Mouse (Mus musculus) embryonic facial prominence, embryonic 15.5 days (tissue): Measurements from ENCODE around the gene Fignl1. TPM values are rescaled to one million over a fixed set of nuclear protein-coding genes. Genes with fewer than 3 reads are reported as not detected.

Experiments
- ATAC-seq: fragments of 200-750 bp; cut with Nextera tagmentation; 2 replicates; pipeline ENCODE4 v1.8.0; 2017; ENCODE audit warnings: low read depth, moderate TSS enrichment; ENCODE audit not compliant: insufficient number of reproducible peaks, low FRiP score, low TSS enrichment
- H3K27ac ChIP-seq: fragments of 300-500 bp; sonication (generic); replicated peaks from 2 replicates; pipeline ENCODE4 v1.5.1; 2015; ENCODE audit warnings: mild to moderate bottlenecking, inconsistent platforms
- H3K27me3 ChIP-seq: fragments of 300-500 bp; sonication (generic); 2 replicates; pipeline ENCODE4 v1.6.1; 2015; ENCODE audit warnings: inconsistent platforms
- H3K36me3 ChIP-seq: fragments of 300-500 bp; sonication (generic); 2 replicates; pipeline ENCODE4 v1.6.1; 2015; ENCODE audit warnings: mild to moderate bottlenecking, inconsistent platforms
- H3K4me1 ChIP-seq: fragments of 300-500 bp; sonication (generic); 2 replicates; pipeline ENCODE4 v1.6.1; 2015; ENCODE audit warnings: inconsistent platforms
- H3K4me2 ChIP-seq: fragments of 300-500 bp; sonication (generic); replicated peaks from 2 replicates; pipeline ENCODE4 v1.6.1; 2015; ENCODE audit warnings: mild to moderate bottlenecking, inconsistent platforms
- H3K4me3 ChIP-seq: fragments of 300-500 bp; sonication (generic); replicated peaks from 2 replicates; pipeline ENCODE4 v1.5.1; 2015; ENCODE audit warnings: mild to moderate bottlenecking, inconsistent platforms
- H3K9ac ChIP-seq: fragments of 300-500 bp; sonication (generic); 2 replicates; pipeline ENCODE4 v1.6.1; 2015; ENCODE audit warnings: inconsistent platforms
- H3K9me3 ChIP-seq: fragments of 300-500 bp; sonication (generic); replicated peaks from 2 replicates; pipeline ENCODE4 v1.6.1; 2016; ENCODE audit warnings: inconsistent platforms
- WGBS: fragments of 180-500 bp; shearing (Covaris S2); methylation state at CpG from one replicate; pipeline ENCODE4 v1.1.7; 2015; 5-methylcytosine and 5-hydroxymethylcytosine counted together
- polyA plus RNA-seq: library from polyadenylated mRNA; unstranded; fragments of >200 nt; fragmentation: Nextera tagmentation; extraction: Ambion mirVana; gene quantifications from 2 replicates; pipeline ENCODE4 v1.2.1, GENCODE M21; 2015

Gene Fignl1
- polyA plus RNA-seq, 1 experiment from 2014 or later = 43.1 TPM

GRCm38 (mm10) chr11:11758883-11759282 is 49.9 kb downstream of the Fignl1 start:
- WGBS = 84% methylated on average over 1 of the region's 1 CpGs
- Histone ChIP-seq H3K4me3 (no peak overlapping the region), H3K4me1 (no peaks in the 10 kb centered on the region), H3K9ac (no peak overlapping the region), H3K27me3 (no peaks in the 10 kb centered on the region), H3K27ac (no peak overlapping the region), H3K4me2 (no peak overlapping the region), H3K36me3 (no peaks in the 10 kb centered on the region), H3K9me3 (no peaks in the 10 kb centered on the region)
- no peak for ATAC-seq

DNA sequence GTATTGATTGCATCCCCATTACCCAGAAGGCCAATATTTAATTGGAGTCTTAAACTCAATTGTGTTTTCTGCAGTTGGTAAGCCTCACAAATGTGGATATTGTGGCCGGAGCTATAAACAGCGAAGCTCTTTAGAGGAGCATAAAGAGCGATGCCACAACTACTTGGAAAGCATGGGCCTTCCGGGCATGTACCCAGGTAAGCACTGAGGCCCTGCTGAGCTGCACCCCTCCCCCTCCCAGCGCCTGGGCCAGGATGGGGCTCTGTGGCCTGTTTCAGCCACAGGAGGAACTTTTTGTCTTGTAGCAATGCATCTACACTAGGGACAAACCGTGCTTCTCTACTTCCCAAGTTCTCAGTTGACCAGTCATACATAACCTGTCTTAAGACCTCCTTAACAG is 50.6 kb downstream of the Fignl1 start:
- no peaks in the 10 kb centered on the region for H3K27me3 ChIP-seq
- H3K4me1 ChIP-seq = no peaks in the 10 kb centered on the region
- no peak for ATAC-seq
- H3K4me3 ChIP-seq = no peak overlapping the region
- H3K9me3 ChIP-seq = no peaks in the 10 kb centered on the region
- H3K9ac ChIP-seq = no peak overlapping the region
- no peak overlapping the region for H3K27ac ChIP-seq
- H3K36me3 ChIP-seq = no peaks in the 10 kb centered on the region
- no peak overlapping the region for H3K4me2 ChIP-seq
- 73% methylated on average over 6 of the region's 6 CpGs for WGBS

- Histone ChIP-seq H3K4me2 (no peak overlapping the region), H3K36me3 (no peaks in the 10 kb centered on the region), H3K27me3 (no peaks in the 10 kb centered on the region), H3K27ac (no peak overlapping the region), H3K4me3 (no peak overlapping the region), H3K9me3 (no peaks in the 10 kb centered on the region), H3K9ac (no peak overlapping the region), H3K4me1 (no peaks in the 10 kb centered on the region)
- ATAC-seq = no peak
- 76% methylated on average over 5 of the region's 5 CpGs for WGBS
These were observed 55.9 kb downstream of the Fignl1 start for GRCm38 (mm10) chr11:11752859-11753258.

- Histone ChIP-seq H3K27me3 (no peaks in the 10 kb centered on the region), H3K4me3 (no peak overlapping the region), H3K36me3 (no peaks in the 10 kb centered on the region), H3K27ac (no peak overlapping the region), H3K9ac (no peak overlapping the region), H3K9me3 (no peaks in the 10 kb centered on the region), H3K4me2 (no peak overlapping the region), H3K4me1 (no peaks in the 10 kb centered on the region)
- ATAC-seq = no peak
- 82% methylated on average over 5 of the region's 5 CpGs for WGBS
These were observed 57.7 kb downstream of the Fignl1 start for GRCm38 (mm10) chr11:11751091-11751490.

GRCm38 (mm10) chr11:11744222-11744621 is 64.5 kb downstream of the Fignl1 start:
- H3K27me3 ChIP-seq = no peaks in the 10 kb centered on the region
- no peaks in the 10 kb centered on the region for H3K9me3 ChIP-seq
- H3K27ac ChIP-seq = no peak overlapping the region
- WGBS = 53% methylated on average over 1 of the region's 1 CpGs
- ATAC-seq = no peak
- no peak overlapping the region for H3K4me2 ChIP-seq
- no peak overlapping the region for H3K9ac ChIP-seq
- no peak overlapping the region for H3K4me3 ChIP-seq
- no peaks in the 10 kb centered on the region for H3K4me1 ChIP-seq
- no peaks in the 10 kb centered on the region for H3K36me3 ChIP-seq

- Histone ChIP-seq H3K27me3 (no peaks in the 10 kb centered on the region), H3K4me2 (no peak overlapping the region), H3K9me3 (no peaks in the 10 kb centered on the region), H3K9ac (no peak overlapping the region), H3K4me1 (no peaks in the 10 kb centered on the region), H3K27ac (no peak overlapping the region), H3K4me3 (no peak overlapping the region), H3K36me3 (no peaks in the 10 kb centered on the region)
- WGBS = 30% methylated on average over 2 of the region's 2 CpGs
- ATAC-seq = no peak
These were observed 66.1 kb downstream of the Fignl1 start for GRCm38 (mm10) chr11:11742626-11743025.

DNA sequence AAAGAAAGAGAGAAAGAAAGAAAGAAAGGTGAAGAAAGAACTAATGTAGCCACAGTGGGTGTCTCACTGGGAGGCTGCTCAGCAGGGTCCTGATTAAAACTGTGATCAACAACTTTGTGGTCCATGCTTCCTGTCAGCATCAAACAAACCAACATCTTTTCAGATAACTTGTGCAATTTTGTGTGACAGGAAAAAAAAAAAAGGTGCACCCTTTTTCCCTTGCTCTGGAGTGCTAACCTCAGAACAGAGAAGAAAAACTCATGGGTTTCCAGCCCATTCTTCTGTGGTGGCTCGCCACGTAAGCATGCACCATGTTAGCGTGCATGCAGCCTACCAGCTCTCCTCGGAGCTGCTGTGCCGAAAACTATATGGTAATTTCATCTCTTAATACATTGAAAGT is 67.2 kb downstream of the Fignl1 start:
- ATAC-seq = no peak
- 79% methylated on average over 5 of the region's 5 CpGs for WGBS
- H3K9me3 ChIP-seq = no peaks in the 10 kb centered on the region

GRCm38 (mm10) chr11:11740603-11741002 is 68.2 kb downstream of the Fignl1 start:
- Histone ChIP-seq H3K4me1 (no peaks in the 10 kb centered on the region), H3K27ac (no peak overlapping the region), H3K9me3 (no peaks in the 10 kb centered on the region), H3K4me3 (no peak overlapping the region), H3K36me3 (no peaks in the 10 kb centered on the region), H3K9ac (no peak overlapping the region), H3K27me3 (no peaks in the 10 kb centered on the region), H3K4me2 (no peak overlapping the region)
- WGBS = 72% methylated on average over 5 of the region's 5 CpGs
- ATAC-seq = no peak

More for the DNA sequence above, 67.2 kb downstream of the Fignl1 start:
- H3K36me3 ChIP-seq = no peaks in the 10 kb centered on the region
- H3K9ac ChIP-seq = no peak overlapping the region
- no peak overlapping the region for H3K27ac ChIP-seq
- H3K4me3 ChIP-seq = no peak overlapping the region
- no peak overlapping the region for H3K4me2 ChIP-seq
- H3K27me3 ChIP-seq = no peaks in the 10 kb centered on the region
- no peaks in the 10 kb centered on the region for H3K4me1 ChIP-seq

- WGBS = 89% methylated on average over 3 of the region's 3 CpGs
- H3K4me2 ChIP-seq = no peak overlapping the region
- H3K27me3 ChIP-seq = no peaks in the 10 kb centered on the region
- H3K36me3 ChIP-seq = no peaks in the 10 kb centered on the region
- no peak for ATAC-seq
- no peaks in the 10 kb centered on the region for H3K4me1 ChIP-seq
- H3K9ac ChIP-seq = no peak overlapping the region
- no peak overlapping the region for H3K27ac ChIP-seq
- H3K9me3 ChIP-seq = no peaks in the 10 kb centered on the region
- H3K4me3 ChIP-seq = no peak overlapping the region
These were observed 69.7 kb downstream of the Fignl1 start for GRCm38 (mm10) chr11:11739054-11739453.

DNA sequence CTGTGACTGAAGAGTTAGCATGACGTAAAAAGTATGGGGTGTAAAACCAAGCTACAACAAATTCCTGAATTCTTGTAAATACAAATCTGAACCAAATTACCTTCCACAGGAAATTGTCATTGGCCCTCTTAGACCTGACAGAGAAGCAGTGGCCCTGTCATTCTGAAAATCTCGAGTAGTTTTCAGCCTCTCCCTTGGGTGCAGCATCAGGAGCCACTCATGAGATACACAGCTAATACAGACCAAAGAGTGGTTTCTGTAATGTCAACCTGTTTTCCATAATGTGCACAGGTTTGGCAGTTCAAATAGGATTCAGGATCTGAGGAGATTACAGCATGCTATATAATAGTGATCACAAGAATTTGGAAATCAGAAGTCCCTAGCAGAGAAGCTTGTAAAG is 71.2 kb downstream of the Fignl1 start:
- H3K27ac ChIP-seq = no peak overlapping the region
- H3K9ac ChIP-seq = no peak overlapping the region
- H3K4me1 ChIP-seq = no peaks in the 10 kb centered on the region
- no peak overlapping the region for H3K4me3 ChIP-seq
- no peak for ATAC-seq
- H3K4me2 ChIP-seq = no peak overlapping the region
- no peaks in the 10 kb centered on the region for H3K36me3 ChIP-seq
- no peaks in the 10 kb centered on the region for H3K27me3 ChIP-seq
- H3K9me3 ChIP-seq = no peaks in the 10 kb centered on the region
- 52% methylated on average over 2 of the region's 2 CpGs for WGBS
